Mouse (Mus musculus): ENCODE data around the gene Olfr488. TPM values are rescaled to one million over a fixed set of nuclear protein-coding genes. Genes with fewer than 3 reads are reported as not detected.

The Olfr488 gene
- not detected for total RNA-seq (2023)

DNA sequence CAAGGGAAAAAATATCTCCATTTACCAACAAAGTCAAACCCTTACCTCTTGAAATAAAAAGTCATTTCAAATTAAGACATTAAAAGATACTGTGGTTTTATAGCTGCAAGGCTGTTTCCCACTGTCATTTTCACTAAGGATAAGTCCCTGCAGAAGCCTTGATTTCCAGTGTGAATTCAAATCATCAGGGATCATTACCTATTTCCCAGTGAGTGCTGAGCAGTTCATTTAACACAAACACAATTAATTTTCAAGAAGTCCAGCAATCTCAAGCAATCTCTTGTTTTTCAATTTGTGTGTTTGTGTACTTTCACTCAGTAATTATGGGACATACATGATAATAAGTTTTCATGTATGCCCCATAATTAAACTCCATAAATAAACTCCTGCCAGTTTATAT, at the start of gene Olfr488:
TSS of gene Olfr488 (minus strand) at position 101 of the 400 bp plus-strand sequence.

GRCm38 (mm10) chr7:108288834-108289233, 30.7 kb upstream of the Olfr488 start, which contains the start of gene Olfr490:
Gene Olfr490, minus strand, starts transcription at chr7:108288934.

DNA sequence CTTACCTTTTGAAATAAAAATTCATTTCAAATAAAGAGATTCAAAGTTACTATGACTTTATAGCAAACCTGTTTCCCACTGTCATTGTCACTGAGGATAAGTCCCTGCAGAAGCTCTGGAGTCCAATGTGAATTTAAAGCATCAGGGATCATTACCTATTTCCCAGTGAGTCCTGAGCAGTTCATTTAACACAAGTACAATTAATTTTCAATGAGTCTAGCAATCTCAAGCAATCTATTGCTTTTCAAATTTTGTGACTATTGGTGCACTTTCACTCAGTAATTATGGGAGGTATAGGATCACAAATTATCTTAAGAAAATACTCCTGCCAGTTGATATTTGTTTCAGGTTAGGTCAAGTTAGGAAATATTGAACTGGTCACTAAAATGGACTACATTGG, 43.6 kb downstream of the Olfr488 start, which contains the start of gene Olfr487:
TSS of gene Olfr487 (minus strand) at position 101 of the 400 bp plus-strand sequence.

Other genes with a start within 250 kb of the Olfr488 start
- not detected for gene Olfr478, start 224.4 kb downstream of the Olfr488 start, total RNA-seq (2023)
- not detected for gene Olfr479, start 207.7 kb downstream of the Olfr488 start, total RNA-seq (2023)
- not detected for gene Olfr480, start 191.0 kb downstream of the Olfr488 start, total RNA-seq (2023)
- gene Olfr481, start 178.5 kb downstream of the Olfr488 start, total RNA-seq (2023): not detected
- gene Olfr482, start 160.8 kb downstream of the Olfr488 start, total RNA-seq (2023): 1 to 10 TPM; 1.0 to 1.7 TPM
- not detected for gene Olfr483, start 157.5 kb downstream of the Olfr488 start, total RNA-seq (2023)
- gene Olfr484, start 130.9 kb downstream of the Olfr488 start, total RNA-seq (2023): not detected
- not detected for gene Olfr485, start 98.5 kb downstream of the Olfr488 start, total RNA-seq (2023)
- gene Olfr486, start 85.6 kb downstream of the Olfr488 start, total RNA-seq (2023): not detected
- gene Olfr487, start 43.7 kb downstream of the Olfr488 start, total RNA-seq (2023): not detected
- gene Olfr490, start 30.6 kb upstream of the Olfr488 start, total RNA-seq (2023): not detected
- not detected for gene Olfr491, start 55.1 kb upstream of the Olfr488 start, total RNA-seq (2023)
- not detected for gene Olfr492, start 65.3 kb upstream of the Olfr488 start, total RNA-seq (2023)
- not detected for gene Olfr493, start 88.6 kb upstream of the Olfr488 start, total RNA-seq (2023)
- gene Olfr494, start 107.0 kb upstream of the Olfr488 start, total RNA-seq (2023): not detected
- gene Olfr495, start 134.8 kb upstream of the Olfr488 start, total RNA-seq (2023): not detected
- gene Olfr497, start 162.1 kb upstream of the Olfr488 start, total RNA-seq (2023): not detected
- not detected for gene Olfr498, start 207.0 kb upstream of the Olfr488 start, total RNA-seq (2023)

Data from neutrophil, adult 59 days (primary cell).